Mouse (Mus musculus): ENCODE measurements at regions not wholly inside any gene's neighbourhood (a gene's known extent, or its start where the extent isn't known, plus 50 kb on each side); places are given as distances from the start of the nearest gene placed in this dataset.

- DNase-seq = no peak
These were observed 55.9 kb downstream of the Hdgfl1 start for GRCm38 (mm10) chr13:26714056-26714455.

DNA sequence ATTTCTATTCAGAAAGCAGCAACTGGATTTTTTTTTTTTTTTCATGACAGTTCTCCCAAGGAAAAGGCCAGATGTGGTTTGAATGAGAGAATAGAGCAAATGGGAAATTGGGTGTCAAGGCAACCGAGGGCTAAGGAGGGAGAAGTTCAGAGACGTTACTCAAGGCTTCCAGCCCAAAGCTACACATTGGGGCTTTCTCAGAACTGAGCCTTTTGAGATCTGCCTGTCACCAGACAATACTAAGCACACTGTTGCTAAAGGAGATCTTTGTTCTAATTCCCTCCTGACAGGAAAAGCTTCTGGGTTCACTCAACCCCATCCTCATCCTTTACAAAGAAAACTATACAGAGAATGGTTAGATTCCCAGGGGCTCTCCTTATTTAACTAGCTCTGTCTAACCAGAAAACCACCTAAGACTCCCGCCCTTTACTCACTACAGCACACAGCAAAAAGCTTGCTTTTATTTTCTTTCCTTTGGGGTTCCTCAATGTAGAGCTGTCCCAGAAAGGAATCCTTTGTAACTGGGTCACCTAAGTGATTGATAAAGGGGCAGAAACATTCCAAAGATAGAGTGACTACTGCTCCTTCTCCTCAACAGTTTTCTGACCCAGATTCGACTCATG lies 70.8 kb downstream of the Hdgfl1 start:
- DNase-seq = no peak

DNA sequence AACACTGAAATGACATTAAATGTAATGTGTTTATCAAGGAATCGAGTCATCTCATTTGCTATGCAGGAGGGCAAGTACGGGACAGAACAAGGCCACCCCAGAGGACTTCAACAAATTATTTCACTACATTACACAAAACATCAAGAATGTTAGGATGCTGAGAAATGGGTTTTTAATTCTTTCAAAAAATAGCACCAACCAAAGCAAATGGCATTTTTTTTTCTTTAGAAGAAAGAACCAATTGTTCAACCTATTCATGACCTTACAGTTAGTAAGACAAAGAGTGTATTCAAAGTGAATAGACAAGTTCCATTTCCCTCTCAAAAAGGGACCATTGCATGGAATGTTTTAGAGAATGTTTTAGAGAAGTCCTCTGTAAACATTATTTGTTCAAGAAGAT lies 110.5 kb downstream of the Hdgfl1 start:
- DNase-seq = no peak

DNA sequence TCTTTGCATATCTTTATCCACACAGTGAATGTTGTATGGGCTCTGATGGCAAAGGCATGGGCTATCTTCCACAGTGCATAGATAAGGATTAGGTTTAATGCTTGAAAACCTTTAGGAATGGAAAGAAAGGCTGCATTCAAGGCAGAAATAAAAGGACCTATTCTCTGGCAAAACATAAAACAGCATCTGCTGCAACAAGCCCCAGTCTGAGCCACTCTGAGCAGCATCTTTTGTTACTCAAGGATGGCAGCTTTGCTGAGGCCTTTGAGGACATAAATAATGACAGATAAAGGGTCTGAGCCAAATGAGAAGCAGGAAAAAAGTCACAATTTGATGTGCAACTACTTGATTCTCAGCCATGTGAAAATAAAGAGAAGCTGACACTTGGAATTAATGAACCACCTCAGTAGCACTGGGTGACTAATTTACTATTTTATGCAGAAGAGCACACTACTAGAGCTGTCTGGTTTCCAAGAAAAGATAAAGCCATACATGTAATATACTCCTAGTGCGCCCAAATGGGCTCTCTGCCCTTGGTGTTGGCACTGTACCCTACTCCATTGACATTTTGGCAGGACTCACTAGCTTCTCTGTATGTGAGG lies 112.9 kb downstream of the Hdgfl1 start:
- peak in 1 of 2 experiments; percentile 2 for DNase-seq
